Mouse (Mus musculus): ENCODE data around the gene Ncoa3.

GRCm38 (mm10) chr2:166003004-166003403 is 10.6 kb downstream of the Ncoa3 start:
- TF ChIP-seq ZC3H11A (IDR thresholded peaks at IDR 0.05; ENCODE audit: borderline replicate concordance, low read depth, low read length) (no peak), ZNF384 (IDR thresholded peaks at IDR 0.05; ENCODE audit: low read depth, low read length) (no peak)

All from ES-E14 (cell line).